ENCODE assay signal across 8 mouse cellular contexts in genomic region chr11:80080381-80080825, GRCm38 (mm10). TPM values are rescaled to one million over a fixed set of nuclear protein-coding genes. Genes with fewer than 3 reads are reported as not detected.
DNase-seq lines count a peak whose midpoint lies in the region; ATAC-seq and TF ChIP-seq lines count a peak whose summit lies in the region.

No protein-coding gene starts in this region.

- H3K4me2 ChIP-seq in embryonic facial prominence, embryonic 14.5 days (ENCODE audit: low read depth, low read length), result peak overlapping the region; percentile 79
- peak overlapping the region; percentile 67 for H3K4me2 ChIP-seq in hindbrain, embryonic 15.5 days

- peak; percentile 24 for ATAC-seq in frontal cortex, adult (ENCODE audit: low TSS enrichment)
- ATAC-seq in embryonic facial prominence, embryonic 14.5 days (ENCODE audit: low read depth), result peak; percentile 42
- ATAC-seq in hindbrain, embryonic 15.5 days (ENCODE audit: low FRiP score, low read depth), result peak; percentile 73; the same call in 1 of the 2 replicates

- no peaks in the 10 kb centered on the region for H3K9me3 ChIP-seq in embryonic facial prominence, embryonic 14.5 days (ENCODE audit: control insufficient read depth, low read length)
- H3K9me3 ChIP-seq in hindbrain, embryonic 15.5 days, result no peaks in the 10 kb centered on the region

- H3K4me1 ChIP-seq in embryonic facial prominence, embryonic 14.5 days (ENCODE audit: control insufficient read depth, insufficient read depth, low read length), result peaks cover 15% of the 10 kb centered on the region
- H3K4me1 ChIP-seq in hindbrain, embryonic 15.5 days (replicated peaks), result peaks cover 16% of the 10 kb centered on the region

- peak overlapping the region; percentile 79 for H3K4me3 ChIP-seq in C2C12 (ENCODE audit: insufficient read depth, poor library complexity, severe bottlenecking)
- peak overlapping the region; percentile 96 for H3K4me3 ChIP-seq in embryonic facial prominence, embryonic 14.5 days (ENCODE audit: low read depth, low read length)
- peak overlapping the region; percentile 67 for H3K4me3 ChIP-seq in hindbrain, embryonic 15.5 days

- under 1% methylated on average over 26 of the region's 32 CpGs for whole genome bisulfite sequencing in embryonic facial prominence, embryonic 14.5 days
- under 1% methylated on average over 30 of the region's 32 CpGs for WGBS in hindbrain, embryonic 15.5 days

- peak overlapping the region; percentile 87 for H3ac ChIP-seq in C2C12 (ENCODE audit: control insufficient read depth, insufficient read length, low read depth)

- H3K27ac ChIP-seq in embryonic facial prominence, embryonic 14.5 days (replicated peaks; ENCODE audit: low read depth, low read length), result peak overlapping the region; percentile 93
- peak overlapping the region; percentile 77 for H3K27ac ChIP-seq in hindbrain, embryonic 15.5 days (replicated peaks)

- peaks cover 11% of the 10 kb centered on the region for H3K36me3 ChIP-seq in C2C12 (ENCODE audit: control insufficient read depth, insufficient read depth)
- H3K36me3 ChIP-seq in embryonic facial prominence, embryonic 14.5 days (ENCODE audit: control insufficient read depth, insufficient read depth, low read length), result 0 out of 2 replicates have a peak, but pooled peaks cover 3% of the 10 kb centered on the region
- H3K36me3 ChIP-seq in hindbrain, embryonic 15.5 days, result no peaks in the 10 kb centered on the region

- H3K79me2 ChIP-seq in C2C12 (ENCODE audit: control insufficient read depth, insufficient read depth), result peaks cover 51% of the 10 kb centered on the region

- peaks cover 29% of the 10 kb centered on the region for H3K79me3 ChIP-seq in C2C12 (ENCODE audit: low read depth)

- H3K27me3 ChIP-seq in C2C12 (ENCODE audit: control insufficient read depth, insufficient read depth, insufficient read length), result no peaks in the 10 kb centered on the region
- no peaks in the 10 kb centered on the region for H3K27me3 ChIP-seq in embryonic facial prominence, embryonic 14.5 days (replicated peaks; ENCODE audit: control insufficient read depth, insufficient read depth, low read length)
- H3K27me3 ChIP-seq in hindbrain, embryonic 15.5 days, result no peaks in the 10 kb centered on the region

- DNase-seq in frontal cortex, postnatal 14 days (ENCODE audit: low spot score in 2 of 2), result no peak
- DNase-seq in embryonic facial prominence, embryonic 14.5 days (ENCODE audit: low spot score), result peak; percentile 24
- peak; percentile 42 for DNase-seq in lung, postnatal 10 days
- DNase-seq in thymus, postnatal 14 days, result no peak
- no peak for DNase-seq in layer of hippocampus, adult 8-10 months (ENCODE audit: low spot score in 2 of 2)

- TF ChIP-seq CTCF in C2C12 (IDR thresholded peaks at IDR 0.05; ENCODE audit: control insufficient read depth, insufficient read depth, insufficient read length), result no peak

- H3K9ac ChIP-seq in embryonic facial prominence, embryonic 14.5 days (ENCODE audit: low read depth, low read length), result peak overlapping the region; percentile 98
- peak overlapping the region; percentile 67 for H3K9ac ChIP-seq in hindbrain, embryonic 15.5 days

TF ChIP-seq in C2C12, 6 proteins besides CTCF, POLR2A, EP300 and RAD21:
- TF ChIP-seq FOSL1 (IDR thresholded peaks at IDR 0.05; ENCODE audit: insufficient read depth, low read length, poor library complexity, severe bottlenecking), result no peak
- no peak for TF ChIP-seq CEBPB (IDR thresholded peaks at IDR 0.05; ENCODE audit: low read depth)
- TF ChIP-seq USF1 (IDR thresholded peaks at IDR 0.05; ENCODE audit: low read depth), result no peak
- TF ChIP-seq MAX (IDR thresholded peaks at IDR 0.05), result no peak
- no peak for TF ChIP-seq MYOD1 (IDR thresholded peaks at IDR 0.05; ENCODE audit: control insufficient read depth, insufficient read length, low read depth)
- no peak for TF ChIP-seq MYOG (IDR thresholded peaks at IDR 0.05; ENCODE audit: control insufficient read depth, extremely low read depth, insufficient read length)

RNA-seq across cellular contexts. Expression of gene Crlf3, which starts 0.4 kb away (rescaled TPM):
- polyA plus RNA-seq in C2C12 (2012; fragmentation: generic; extraction: Trizol), result 18.0 TPM
- polyA plus RNA-seq in embryonic facial prominence, embryonic 14.5 days (2014; fragmentation: Nextera tagmentation; extraction: Ambion mirVana), result 39.5 and 40.9 TPM in 2 replicates
- polyA plus RNA-seq in hindbrain, embryonic 15.5 days (2015; fragmentation: Nextera tagmentation; extraction: Ambion mirVana), result 12.3 and 13.3 TPM in 2 replicates
- total RNA-seq in layer of hippocampus, adult 8-10 months (2022), result 10 to 100 TPM; 18.9 to 24.8 (median 22.4) TPM

RNA-seq across cellular contexts. Expression of gene Atad5, which starts 8.8 kb away (rescaled TPM):
- polyA plus RNA-seq in C2C12 (2012; fragmentation: generic; extraction: Trizol), result 1.9 TPM
- 9.4 and 11.2 TPM in 2 replicates for polyA plus RNA-seq in embryonic facial prominence, embryonic 14.5 days (2014; fragmentation: Nextera tagmentation; extraction: Ambion mirVana)
- 4.6 and 4.9 TPM in 2 replicates for polyA plus RNA-seq in hindbrain, embryonic 15.5 days (2015; fragmentation: Nextera tagmentation; extraction: Ambion mirVana)
- 1 to 10 TPM; 2.8 to 4.7 (median 3.3) TPM for total RNA-seq in layer of hippocampus, adult 8-10 months (2022)

Comparison
In these comparisons a context has a peak if more than half of its experiments do, and no peak if none do; other contexts are left out.
1. DNase-seq: peak in embryonic facial prominence, embryonic 14.5 days (single experiment) and lung, postnatal 10 days (single experiment); none in frontal cortex, postnatal 14 days (0 of 2), thymus, postnatal 14 days (single experiment) and layer of hippocampus, adult 8-10 months (0 of 2).
2. Peak in every context shown above with its lines, with median percentiles within 50 percentile points of each other: ATAC-seq and H3K4me3 ChIP-seq.